Mouse (Mus musculus) monocyte, adult 2 months (primary cell): ENCODE results near the gene Reps1.

Experiments
- DNase-seq, 2 experiments: peaks; one replicate each; pipeline ENCODE4 v3.0.0; 2022; ENCODE audit warnings: low spot score in 2 of 2, low read depth in 1 of 2

Gene Reps1

DNA sequence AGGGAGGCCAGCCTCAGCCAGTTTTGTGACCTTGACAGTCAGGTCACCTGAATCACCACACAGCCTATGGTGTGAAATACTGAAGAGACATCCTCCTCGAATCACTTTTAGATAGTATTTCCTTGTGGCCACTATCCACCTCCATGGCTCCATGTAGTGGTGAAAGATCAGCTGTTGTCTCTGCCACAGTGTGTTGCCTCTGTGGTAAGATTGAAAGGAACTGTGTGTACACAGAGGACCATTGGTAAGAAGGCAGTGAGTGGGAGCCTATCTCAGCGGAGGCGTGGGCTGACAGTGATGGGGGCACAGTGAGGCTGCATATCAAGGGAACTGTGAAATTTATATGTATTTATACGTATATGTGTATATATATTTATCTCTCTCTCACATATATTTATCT lies 5.9 kb downstream of the Reps1 start:
- DNase-seq: no peak

DNA sequence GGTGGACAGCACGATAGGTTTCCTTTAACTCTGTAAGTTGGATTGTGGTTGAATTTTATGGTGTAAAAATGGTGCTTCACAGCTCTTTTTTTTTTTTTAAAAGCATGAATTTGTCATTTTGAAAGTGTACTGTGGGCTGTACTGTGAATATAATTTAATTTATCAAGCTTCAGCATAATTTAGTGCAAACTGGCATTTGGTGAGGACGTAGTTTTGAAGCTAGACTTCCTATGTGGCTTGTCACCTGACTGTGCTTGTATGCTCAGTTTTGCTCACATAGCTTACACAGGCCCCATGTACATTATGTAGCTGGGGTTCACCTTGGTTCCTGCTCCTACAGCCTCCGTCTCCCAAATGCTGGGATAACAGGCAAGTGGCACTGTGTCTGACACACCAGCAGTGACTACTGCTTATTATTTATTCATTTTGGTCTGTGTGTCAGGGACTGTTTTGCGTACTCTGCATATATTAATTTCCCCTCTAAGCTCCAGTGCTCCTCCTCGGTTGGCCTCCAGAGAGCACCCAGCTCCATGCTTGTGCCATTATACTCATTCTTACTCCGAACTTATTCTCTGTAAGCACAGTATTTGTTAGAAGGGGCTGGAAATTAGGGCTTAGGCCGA lies 9.1 kb downstream of the Reps1 start:
- no peak for DNase-seq

DNA sequence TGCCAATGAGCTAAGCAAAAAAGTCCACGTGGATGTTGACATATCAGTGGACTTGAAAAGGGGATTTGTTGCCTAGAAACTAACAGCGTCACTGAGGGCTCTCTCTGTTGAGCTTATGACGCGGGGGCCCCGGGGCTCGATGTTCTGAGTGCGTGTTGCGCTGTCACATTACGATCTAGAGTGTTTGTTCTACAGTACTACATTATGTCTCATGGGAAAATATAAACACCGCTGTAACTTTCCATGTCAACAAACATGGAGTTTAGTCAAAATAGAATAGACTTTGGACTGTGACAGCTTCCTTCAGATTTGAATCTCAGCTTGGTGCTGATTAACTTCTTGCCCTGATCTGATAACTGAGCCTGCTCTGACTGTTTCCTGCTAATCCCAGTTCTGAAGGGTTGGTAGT lies 10.4 kb downstream of the Reps1 start:
- no peak for DNase-seq

DNA sequence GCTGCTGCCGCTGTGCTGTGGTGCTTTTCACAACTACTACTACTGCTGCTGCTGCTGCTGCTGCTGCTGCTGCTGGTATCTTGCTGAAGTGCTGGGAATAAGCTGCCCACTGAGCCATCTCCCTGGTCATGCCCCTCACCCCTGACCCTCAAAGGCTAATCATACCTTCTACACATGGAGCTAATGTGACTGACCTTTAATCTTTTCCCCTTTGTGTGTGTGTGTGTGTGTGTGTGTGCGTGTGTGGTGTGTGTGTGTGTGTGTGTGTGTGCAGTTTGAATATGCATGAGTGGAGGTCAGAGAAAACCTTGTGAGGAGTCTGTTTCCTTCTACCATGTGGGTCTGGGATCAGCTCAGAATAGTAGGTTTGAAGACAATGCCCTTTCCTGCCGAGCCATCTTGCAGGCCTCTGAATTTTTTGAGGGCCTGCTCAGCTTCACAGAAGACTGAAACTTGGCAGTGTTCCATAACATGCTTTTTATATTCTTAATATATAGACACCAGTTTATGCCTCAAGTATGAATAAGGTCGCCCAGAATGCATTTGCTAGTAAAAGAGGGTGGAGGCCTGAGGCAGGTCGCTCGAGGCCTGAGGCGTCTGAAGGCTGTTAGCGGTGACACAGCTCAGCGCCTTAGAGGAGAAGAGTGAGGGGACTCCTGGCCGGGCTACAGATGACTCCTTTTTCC lies 12.2 kb downstream of the Reps1 start:
- DNase-seq: no peak

DNA sequence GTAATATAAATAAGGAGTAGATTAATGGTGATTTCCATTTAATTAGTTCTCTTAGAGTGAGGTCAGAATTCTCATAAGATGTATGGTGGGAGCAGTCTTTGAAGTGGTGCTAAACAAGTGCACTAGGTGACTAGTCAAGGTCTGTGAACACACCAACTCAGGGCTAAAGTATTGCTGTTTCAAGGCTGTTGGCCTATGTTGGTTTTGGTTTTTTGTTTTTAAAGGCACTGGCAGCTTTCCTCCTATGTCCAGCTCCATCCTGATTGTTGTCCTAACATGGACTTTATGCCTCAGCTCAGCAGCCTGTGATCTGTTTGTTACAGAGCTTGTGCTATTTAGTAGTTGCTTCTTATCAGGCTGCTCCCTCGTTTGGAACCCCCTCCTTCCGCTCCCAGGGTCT lies 13.2 kb downstream of the Reps1 start:
- DNase-seq: no peak

DNA sequence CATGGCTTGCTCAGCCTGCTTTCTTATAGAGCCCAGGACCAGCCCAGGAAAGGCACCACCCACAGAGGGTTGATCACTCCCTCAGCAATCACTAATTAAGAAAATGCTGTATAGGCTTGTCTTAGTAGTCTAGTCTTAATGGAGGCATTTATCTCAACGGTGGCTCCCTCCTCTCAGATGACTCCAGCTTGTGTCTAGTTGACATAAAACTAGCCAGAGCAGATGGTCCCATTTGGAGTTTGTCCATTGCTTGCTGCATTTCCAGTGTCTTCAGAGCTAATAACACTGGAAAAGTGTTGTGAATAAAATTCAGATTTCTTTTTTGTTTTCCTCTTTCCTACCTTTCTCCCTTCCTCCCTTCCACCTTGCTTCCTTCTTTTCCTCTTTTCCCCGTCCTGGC lies 13.9 kb downstream of the Reps1 start:
- no peak for DNase-seq

DNA sequence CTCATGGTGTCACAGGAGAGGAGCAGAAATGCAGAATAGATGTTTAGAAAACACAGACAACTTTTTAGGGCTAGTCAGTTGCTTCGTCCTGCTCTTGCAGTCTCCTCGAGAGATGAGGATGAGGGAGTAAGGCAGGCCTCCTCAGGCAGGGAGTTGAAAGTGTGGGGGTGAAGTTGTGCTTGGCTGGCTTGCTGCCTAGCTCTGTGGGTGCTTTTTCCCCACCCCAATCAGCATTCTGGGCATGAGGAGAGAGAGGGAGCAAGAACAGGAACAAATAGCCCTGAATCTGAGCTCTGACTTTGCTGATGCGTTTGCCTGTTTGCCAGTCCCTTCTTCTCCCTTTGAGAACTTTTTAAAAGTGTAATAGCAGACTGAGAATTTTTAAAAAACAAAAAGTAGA lies 14.5 kb downstream of the Reps1 start:
- no peak for DNase-seq

DNA sequence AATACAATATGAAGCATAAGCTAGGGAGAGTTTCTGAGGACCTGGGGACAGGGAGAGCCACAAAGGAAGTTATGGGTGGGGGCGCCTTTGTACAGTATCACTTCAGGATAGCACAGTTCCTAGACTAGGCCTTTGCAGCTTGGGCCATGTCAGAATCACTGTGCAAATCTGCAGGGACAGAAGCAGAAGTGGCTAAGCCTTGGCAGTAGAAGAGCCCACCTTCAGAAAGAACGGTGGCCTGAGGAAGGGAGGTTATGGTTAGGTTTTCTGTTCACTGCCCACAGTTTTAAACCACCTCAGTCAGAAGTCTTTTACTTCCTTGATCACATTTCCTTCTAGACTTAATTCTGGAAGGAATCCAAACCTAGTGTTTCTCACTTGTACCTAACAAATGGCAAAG lies 15.0 kb downstream of the Reps1 start:
- DNase-seq: no peak

DNA sequence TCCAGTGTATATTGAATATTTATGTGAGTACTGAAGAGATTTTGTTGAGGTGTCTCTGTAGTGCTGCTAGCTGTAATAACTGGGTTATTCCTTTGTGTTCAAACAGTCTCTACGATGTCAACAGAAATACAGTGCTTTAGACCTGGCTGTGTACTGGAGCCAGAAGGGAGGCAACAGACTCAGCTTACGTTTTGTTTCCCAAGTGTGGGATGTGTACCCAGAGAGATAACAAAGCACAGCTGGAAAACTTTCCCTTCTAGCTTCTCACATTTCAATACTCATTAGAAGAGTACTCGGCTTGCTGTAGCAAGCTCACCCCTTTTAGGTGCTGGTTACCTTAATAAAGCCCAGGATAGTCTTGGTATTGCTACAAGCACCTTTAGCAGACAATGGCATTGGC lies 17.2 kb downstream of the Reps1 start:
- DNase-seq: no peak

DNA sequence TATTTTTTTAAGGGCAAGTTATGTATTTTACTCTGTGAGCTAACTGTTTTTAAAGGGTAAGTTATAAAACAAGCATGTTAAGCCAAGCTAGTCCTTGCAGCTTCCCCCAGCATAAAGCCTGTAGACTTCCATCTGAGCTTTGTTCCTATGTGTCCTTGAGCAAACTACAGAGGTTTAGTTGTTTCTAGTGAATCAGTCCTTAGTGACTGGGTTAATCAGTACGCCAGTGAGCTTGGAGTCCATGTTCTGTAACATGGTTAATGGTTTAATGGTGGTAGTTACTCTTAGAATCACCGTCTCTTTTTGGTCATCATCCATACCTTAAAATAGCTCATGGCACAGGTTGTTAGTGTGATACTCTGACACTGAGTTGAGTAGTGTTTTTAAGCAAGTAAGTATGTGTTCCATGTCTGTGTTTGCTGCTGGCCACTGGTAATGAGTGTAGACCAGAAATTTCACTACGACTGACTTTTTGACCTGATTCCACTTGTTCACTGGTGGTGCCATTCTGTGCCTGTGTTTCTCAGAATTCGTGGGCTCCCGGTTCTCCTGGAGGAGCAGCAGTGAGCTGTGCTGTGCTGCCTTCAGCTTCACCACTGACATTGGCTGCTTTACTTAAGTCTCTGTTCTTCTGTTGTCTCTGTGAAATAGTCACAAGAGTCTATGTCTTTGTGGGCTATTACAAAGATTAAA lies 18.9 kb downstream of the Reps1 start:
- no peak for DNase-seq

DNA sequence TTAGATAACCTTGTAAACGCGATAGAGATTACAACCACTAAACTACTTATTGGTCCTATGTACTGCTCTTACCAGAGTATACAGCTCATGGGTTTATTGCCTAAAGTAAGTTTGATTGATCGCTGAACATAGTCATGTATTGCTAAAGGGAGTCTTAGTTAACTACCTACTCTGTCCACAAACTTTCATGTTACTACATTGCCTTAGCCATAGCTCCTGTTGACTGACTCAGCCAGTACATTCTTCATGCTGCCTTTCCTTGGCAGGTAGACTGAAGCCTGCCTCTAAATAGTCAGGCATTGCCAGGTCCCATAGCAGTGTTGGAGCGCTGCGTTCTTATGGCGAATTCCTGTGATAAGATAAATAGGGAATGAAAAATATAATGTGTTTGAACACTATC lies 20.2 kb downstream of the Reps1 start:
- DNase-seq: no peak

DNA sequence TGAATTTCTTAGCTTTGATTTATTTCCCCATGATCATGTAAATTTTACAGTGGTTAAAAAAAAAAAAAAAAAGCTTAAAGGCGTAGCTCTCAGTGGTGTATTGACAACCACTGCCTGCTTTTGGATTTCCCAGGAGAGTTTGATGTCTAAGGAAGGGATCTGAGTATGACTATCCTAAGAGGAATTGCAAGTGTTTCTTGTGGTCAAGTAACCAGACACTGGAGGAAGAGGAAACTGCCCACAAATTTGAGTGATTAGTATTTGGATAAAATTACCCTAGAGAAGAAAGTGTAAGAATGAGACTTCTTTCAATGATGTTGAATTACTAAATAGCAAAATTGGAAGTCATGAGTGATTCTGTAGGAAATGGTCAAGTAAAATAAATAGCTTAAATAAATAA lies 25.9 kb downstream of the Reps1 start:
- no peak for DNase-seq

DNA sequence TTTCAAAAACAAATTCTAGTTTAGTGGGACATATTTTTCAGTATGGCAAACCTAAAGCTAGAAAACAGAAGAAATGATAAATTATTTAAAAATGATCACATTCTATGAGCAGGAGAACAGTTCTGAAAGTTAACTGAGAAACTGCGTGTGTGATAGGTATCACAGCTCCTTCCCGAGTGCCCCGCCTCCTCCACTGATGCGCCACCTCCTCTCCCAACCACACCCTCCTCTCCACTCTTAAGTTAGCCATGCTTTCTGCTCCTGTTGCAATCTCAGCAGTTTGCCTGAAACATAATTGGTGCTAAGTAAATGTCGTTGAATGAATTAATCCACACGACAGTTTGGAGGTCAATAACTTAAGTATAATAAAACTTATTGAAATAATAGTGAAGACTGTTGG lies 27.1 kb downstream of the Reps1 start:
- no peak for DNase-seq

DNA sequence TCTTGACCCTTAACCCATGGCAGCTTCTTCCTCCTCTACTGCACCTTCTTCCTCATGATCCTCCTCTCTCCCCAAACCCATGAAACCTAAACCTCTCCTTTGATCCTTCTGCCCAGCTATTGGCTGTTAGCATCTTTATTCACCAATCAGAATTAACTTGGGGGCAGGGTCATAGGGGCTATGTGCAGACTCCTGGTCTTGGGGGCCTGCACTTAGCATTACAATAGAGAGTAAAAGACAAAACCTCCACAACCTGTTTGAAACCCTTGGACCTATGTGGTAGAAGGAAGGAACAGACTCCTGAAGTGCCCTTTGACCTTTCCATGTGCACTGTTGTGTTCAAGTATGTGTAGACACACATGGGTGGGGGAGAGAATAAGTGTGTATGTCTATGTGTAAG lies 35.0 kb downstream of the Reps1 start:
- DNase-seq: no peak

DNA sequence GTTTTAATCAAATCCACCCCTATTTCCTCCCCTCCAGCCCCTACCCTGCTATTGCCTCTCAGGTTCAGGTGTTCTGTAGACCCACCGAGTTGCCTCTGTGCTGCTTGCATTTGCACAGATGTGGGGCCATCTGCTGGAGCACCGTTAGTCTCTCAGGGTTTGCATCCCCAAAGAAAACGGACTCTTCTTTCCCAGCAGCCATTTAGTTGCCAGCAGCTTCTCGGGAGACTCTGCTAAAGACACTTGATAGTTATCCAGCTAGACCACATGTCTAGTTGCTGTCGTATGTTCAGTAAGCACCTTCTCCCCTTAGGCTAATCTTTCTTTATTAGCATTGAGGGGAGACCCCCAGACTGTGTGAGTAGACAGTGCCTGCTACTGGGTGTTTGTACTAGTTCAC lies 46.5 kb downstream of the Reps1 start:
- DNase-seq: no peak

DNA sequence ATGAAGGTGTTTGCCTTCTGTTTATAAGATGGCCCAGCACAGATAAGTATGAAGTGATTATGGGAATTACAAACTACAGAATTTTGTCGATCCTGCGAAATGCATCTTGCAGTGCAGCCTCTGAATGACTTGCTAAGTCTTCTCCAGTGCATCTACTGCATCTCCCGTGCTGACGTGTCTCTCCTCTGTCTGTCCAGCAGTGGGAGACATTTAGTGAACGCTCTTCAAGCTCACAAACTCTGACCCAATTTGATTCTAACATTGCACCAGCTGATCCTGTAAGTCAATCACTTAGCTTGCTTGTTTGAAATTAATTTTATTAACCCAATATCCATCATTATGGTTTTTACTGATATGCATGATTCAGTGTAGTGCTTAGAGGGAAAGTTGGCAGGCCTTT lies 51.8 kb downstream of the Reps1 start:
- DNase-seq: no peak

DNA sequence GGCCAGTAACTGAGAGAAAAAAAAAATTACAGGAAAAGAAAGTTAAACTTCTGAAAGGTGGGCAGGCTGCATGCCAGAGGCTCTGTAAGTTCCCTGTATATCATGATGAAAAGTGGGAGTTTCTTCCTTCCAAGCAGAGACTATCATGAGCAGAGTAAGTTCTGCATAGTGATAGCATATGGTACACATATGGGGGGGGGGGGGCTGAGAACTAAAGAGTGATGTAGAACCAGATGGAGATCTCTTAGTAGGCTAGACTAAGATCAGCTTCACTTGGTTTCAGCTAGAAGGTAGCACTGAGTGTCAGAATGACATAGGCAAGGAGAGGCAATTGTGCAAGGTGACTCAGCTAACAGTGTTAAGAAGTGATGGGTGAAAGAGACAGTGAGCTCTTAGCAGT lies 55.3 kb downstream of the Reps1 start:
- DNase-seq: no peak

DNA sequence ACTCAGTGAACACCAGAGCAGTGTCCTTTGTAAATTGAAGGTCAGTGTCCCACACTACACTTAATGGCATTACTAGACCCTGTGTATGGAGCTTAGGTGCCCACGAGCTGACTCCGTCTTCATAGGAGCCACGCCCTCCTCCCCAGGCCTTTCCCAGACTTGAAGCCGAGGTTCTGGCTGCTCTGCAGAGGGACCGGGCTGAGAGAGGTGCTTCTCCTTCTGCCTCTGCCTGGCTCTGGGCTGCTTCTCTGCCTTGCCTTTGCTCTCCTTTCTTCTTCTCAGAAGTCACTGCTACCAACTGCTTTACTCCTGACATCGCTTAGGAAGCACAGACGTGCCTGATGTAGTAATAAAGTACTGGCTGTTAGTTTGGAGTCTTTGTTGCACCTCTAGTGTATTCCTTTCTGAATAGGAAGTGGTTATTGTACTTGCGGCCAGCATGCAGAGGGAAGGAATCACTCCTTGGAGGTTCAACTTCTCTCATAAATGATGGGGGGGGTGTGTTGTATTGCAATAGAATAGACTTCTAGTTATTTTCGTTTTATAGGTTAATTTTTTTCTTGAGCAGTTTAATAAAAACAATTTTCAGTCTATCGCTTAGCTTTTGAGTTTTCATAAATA lies 57.9 kb downstream of the Reps1 start:
- no peak for DNase-seq

DNA sequence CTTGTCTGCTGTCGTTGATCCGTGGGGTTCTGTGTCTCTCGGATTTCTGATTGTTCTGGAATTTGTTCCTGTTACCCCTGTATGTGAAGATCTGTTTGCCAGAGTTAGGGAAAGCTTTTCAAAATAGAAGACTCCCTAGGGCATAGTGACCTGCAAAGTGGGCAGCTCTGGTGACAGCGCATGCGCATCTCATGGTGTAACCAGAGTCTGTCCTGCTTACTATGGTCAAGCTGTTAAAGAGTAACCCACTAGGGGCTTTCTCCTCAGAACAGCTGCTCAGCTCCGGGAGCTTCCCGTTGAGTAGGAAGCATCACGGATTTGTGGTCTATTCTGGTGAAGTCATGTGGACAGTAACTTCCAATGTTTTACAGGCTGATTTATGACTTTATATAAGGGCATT lies 62.7 kb downstream of the Reps1 start:
- no peak for DNase-seq

DNA sequence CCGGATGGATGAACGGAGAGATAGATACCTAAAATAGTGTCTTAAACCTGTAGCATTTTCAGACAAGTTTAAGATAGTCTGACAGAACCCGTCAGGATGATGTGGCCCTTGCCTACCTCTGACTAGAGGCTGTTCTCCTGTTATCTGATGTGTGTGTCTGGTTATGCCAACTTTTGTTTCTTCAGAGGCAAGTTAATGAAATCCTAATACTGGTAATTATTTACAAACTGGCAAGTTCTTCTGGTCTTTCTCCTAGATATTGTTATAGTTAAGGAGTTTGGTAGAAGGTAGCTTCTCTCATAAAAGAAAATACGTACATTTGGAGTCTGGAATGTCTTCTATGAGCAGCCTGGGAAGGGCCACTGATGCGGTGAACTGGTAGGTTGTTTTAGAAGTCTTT lies 74.6 kb downstream of the Reps1 start:
- no peak for DNase-seq

DNA sequence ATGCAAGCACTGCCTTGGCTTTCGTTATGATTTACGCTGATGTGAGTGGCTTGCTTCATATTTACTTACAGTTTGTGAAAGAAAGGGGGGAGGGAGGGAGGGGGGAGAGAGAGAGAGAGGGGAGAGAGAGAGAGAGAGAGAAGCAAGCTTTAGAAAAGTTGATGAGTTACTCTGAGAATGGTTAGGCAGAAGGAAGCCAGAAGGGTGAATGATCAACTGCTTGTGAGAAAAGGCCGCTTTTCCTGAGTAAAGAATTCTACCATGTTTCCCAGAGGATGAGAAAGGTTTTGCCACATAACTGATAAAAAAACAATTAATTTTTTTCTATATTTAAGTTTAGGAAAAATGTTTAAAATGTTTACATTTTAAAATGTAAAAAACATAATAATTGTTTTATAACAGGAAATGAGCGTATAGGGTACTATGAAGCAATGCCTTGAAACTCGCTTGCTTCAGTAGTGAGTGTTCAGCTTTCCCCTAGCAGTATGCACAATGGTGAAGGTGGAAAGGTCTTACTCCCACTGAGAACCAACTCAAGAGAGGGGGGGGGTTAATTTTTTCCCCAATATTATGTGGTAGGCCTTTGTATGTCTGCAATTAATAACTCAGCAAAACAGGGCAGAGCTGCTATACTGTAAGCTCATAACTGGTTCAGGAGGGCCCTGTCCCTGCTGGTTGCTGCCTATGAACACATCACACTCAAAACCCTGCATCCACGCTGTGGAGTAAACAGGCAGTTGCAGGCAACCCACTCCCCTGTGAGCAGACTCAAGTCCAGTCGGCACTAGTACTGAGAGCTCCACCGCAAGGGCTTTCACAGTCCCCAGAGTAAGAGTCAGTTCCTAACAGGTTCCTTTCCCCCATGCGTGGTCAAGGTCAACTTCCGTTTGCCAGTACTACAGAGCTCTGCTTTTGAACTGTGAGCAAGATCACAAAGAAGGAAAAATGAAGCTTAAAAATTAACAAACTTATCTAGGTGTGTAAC lies 76.3 kb downstream of the Reps1 start:
- no peak for DNase-seq
